Mouse (Mus musculus): Measurements from ENCODE around the gene Ppp6r1.

DNA sequence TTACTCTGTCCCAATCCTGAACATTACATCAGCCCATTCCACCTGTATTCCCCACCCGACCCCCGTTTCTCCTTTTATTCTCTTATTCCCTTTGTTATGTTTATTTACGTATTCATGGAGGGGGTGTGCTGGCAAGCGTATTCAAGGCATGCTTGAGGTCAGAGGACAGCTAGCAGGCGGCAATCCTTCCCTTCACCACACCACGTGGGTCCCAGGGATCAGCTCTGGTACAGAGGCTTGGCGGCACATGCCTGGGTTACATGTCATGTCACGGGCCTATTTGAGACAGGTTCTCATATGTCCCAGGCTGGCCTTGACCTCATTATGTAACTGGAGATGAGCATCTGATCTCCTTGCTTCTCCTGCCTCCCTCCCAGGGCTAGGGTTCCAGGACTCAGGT lies 43.5 kb upstream of the Ppp6r1 start:
- TF ChIP-seq GATA1 (IDR thresholded peaks at IDR 0.05; ENCODE audit: borderline replicate concordance, low read length) (no peak), CTCF (IDR thresholded peaks at IDR 0.05; ENCODE audit: low read depth, low read length) (no peak), POLR2AphosphoS5 (IDR thresholded peaks at IDR 0.05; ENCODE audit: insufficient replicate concordance, low read depth, low read length) (no peak)

All from G1E (cell line).